Mouse (Mus musculus): Measurements from ENCODE around the gene Tpi1.

DNA sequence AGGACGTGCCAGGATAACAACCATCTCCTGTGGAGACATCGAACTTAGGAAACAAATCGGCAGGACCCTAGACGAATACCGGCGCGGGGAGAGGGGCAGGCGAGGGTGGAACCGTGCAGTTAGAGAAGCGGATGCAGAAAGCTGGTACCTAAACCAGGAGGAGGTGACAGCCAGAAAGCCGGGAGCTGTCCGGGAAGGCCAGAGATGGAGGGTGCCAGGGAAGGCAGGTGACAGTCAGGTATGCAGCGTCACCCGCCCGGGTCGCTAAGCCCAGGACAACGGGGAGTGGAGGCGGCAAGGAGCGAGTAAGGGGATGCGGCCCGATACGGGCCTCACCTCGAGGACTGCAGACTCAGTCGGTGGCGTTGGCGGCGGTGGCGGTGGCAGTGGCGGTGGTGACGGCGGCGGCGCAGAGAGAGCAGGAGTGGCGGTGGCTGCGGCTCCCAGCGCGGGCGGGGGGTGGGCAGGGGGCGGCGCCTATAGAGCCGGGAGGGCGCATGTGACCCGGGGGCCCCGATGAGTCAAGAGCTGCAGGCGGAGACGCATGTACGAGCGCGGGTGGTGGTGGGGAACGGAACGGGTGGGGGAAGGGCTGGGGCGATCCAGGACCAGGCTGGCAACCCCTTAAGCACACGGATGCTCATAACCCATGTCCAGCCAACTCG is 44.9 kb downstream of the Tpi1 start, which contains the start of gene Eno2:
- TF ChIP-seq CTCF (IDR thresholded peaks at IDR 0.05) (no peak), POLR2A (IDR thresholded peaks at IDR 0.05; ENCODE audit: insufficient read depth, low read depth, low read length) (no peak), EP300 (IDR thresholded peaks at IDR 0.05; ENCODE audit: insufficient read depth, low read depth, low read length) (no peak)
